ENCODE assay signal across 8 mouse cellular contexts in genomic region chr6:83078324-83078858, GRCm38 (mm10). TPM values are rescaled to one million over a fixed set of nuclear protein-coding genes. Genes with fewer than 3 reads are reported as not detected.
DNase-seq lines count a peak whose midpoint lies in the region; ATAC-seq and TF ChIP-seq lines count a peak whose summit lies in the region.

No protein-coding gene starts in this region.

- ATAC-seq in forebrain, embryonic 12.5 days (ENCODE audit: low FRiP score), result peak; percentile 93
- peak; percentile 92 for ATAC-seq in heart, postnatal 0 days (ENCODE audit: insufficient read depth, low read depth)
- peak; percentile 92 for ATAC-seq in liver, embryonic 16.5 days (ENCODE audit: low read depth)
- peak; percentile 92 for ATAC-seq in neural tube, embryonic 13.5 days (ENCODE audit: low read depth)

- H3K9ac ChIP-seq in CH12.LX (ENCODE audit: insufficient read depth, low read depth), result peak overlapping the region; percentile 59
- H3K9ac ChIP-seq in forebrain, embryonic 12.5 days, result peak overlapping the region; percentile 81
- H3K9ac ChIP-seq in heart, postnatal 0 days (replicated peaks; ENCODE audit: low read depth, low read length), result peak overlapping the region; percentile 82
- peak overlapping the region; percentile 92 for H3K9ac ChIP-seq in liver, embryonic 16.5 days (ENCODE audit: low read depth, low read length)
- peak overlapping the region; percentile 83 for H3K9ac ChIP-seq in neural tube, embryonic 13.5 days

- peak; percentile 55 for TF ChIP-seq RAD21 in CH12.LX (IDR thresholded peaks at IDR 0.05; ENCODE audit: low read depth, low read length)

- H3K4me3 ChIP-seq in CH12.LX (replicated peaks in 1 of 3; ENCODE audit: low read depth in 2 of 3, low read length in 2 of 3, poor library complexity in 1 of 3), result peak overlapping the region; percentile 84 to 89 (median 84)
- H3K4me3 ChIP-seq in forebrain, embryonic 12.5 days (replicated peaks), result peak overlapping the region; percentile 77
- peak overlapping the region; percentile 87 for H3K4me3 ChIP-seq in heart, postnatal 0 days (ENCODE audit: low read depth, low read length)
- H3K4me3 ChIP-seq in liver, embryonic 16.5 days (ENCODE audit: low read depth, low read length), result peak overlapping the region; percentile 87
- peak overlapping the region; percentile 73 for H3K4me3 ChIP-seq in neural tube, embryonic 13.5 days
- peak overlapping the region; percentile 97 for H3K4me3 ChIP-seq in testis, adult 2 months (ENCODE audit: control insufficient read depth, low read depth, low read length)

- peak; percentile 97 for DNase-seq in CH12.LX (ENCODE audit: extremely low read depth)
- DNase-seq in c-Kit-positive CD71-positive TER-119-negative erythroid progenitor cells, embryonic 14.5 days (ENCODE audit: low read depth), result peak; percentile 98
- peak; percentile 94 for DNase-seq in heart, postnatal 0 days (ENCODE audit: low spot score)
- DNase-seq in kidney, postnatal 4 days, result peak; percentile 100

- TF ChIP-seq EP300 in CH12.LX (IDR thresholded peaks at IDR 0.05; ENCODE audit: low read length), result no peak
- no peak for TF ChIP-seq EP300 in heart, postnatal 0 days (IDR thresholded peaks at IDR 0.05; ENCODE audit: low read depth)

- no peaks in the 10 kb centered on the region for H3K79me2 ChIP-seq in CH12.LX (replicated peaks; ENCODE audit: control insufficient read depth, extremely low read depth, insufficient read depth, poor library complexity, severe bottlenecking)

- peak in 1 of 2 experiments; percentile 82; a peak in 2 of 4 replicates for TF ChIP-seq CTCF in CH12.LX (conservative IDR thresholded peaks at IDR 0.05 in 1 of 2, IDR thresholded peaks at IDR 0.05 in 1 of 2; ENCODE audit: low read depth in 2 of 2, low read length in 2 of 2)
- peak; percentile 54 for TF ChIP-seq CTCF in heart, postnatal 0 days (IDR thresholded peaks at IDR 0.05; ENCODE audit: low read depth)
- TF ChIP-seq CTCF in testis, adult 2 months (IDR thresholded peaks at IDR 0.05; ENCODE audit: control insufficient read depth, insufficient read depth, insufficient replicate concordance, low read depth, low read length), result 0 out of 2 replicates have a peak, but pooled peaks have one; percentile 7

- peak; percentile 66 for TF ChIP-seq POLR2A in CH12.LX (IDR thresholded peaks at IDR 0.05; ENCODE audit: low read depth, low read length)
- TF ChIP-seq POLR2A in testis, adult 2 months (IDR thresholded peaks at IDR 0.05; ENCODE audit: control insufficient read depth, low read depth, low read length), result peak; percentile 53; the same call in 1 of the 2 replicates

- H3K4me1 ChIP-seq in CH12.LX (ENCODE audit: control insufficient read depth in 1 of 2, insufficient read depth in 2 of 2), result peaks cover 3 to 19% of the 10 kb centered on the region in 2 experiments; a peak in 3 of 4 replicates
- peaks cover 20% of the 10 kb centered on the region for H3K4me1 ChIP-seq in forebrain, embryonic 12.5 days
- H3K4me1 ChIP-seq in heart, postnatal 0 days (ENCODE audit: control insufficient read depth, insufficient read depth), result 0 out of 2 replicates have a peak, but pooled peaks cover 4% of the 10 kb centered on the region
- peaks cover 11% of the 10 kb centered on the region for H3K4me1 ChIP-seq in liver, embryonic 16.5 days (ENCODE audit: control insufficient read depth, low read depth, low read length)
- H3K4me1 ChIP-seq in neural tube, embryonic 13.5 days (replicated peaks), result peaks cover 25% of the 10 kb centered on the region
- H3K4me1 ChIP-seq in testis, adult 2 months (ENCODE audit: control insufficient read depth, insufficient read depth, low read length), result peaks cover 7% of the 10 kb centered on the region

- peak overlapping the region; percentile 87 for H3K27ac ChIP-seq in CH12.LX (ENCODE audit: insufficient read depth, low read depth)
- H3K27ac ChIP-seq in forebrain, embryonic 12.5 days, result peak overlapping the region; percentile 88
- peak overlapping the region; percentile 80 for H3K27ac ChIP-seq in heart, postnatal 0 days (ENCODE audit: low read depth)
- H3K27ac ChIP-seq in liver, embryonic 16.5 days (ENCODE audit: low read length), result peak overlapping the region; percentile 83
- H3K27ac ChIP-seq in neural tube, embryonic 13.5 days (replicated peaks), result peak overlapping the region; percentile 95
- H3K27ac ChIP-seq in testis, adult 2 months (ENCODE audit: control insufficient read depth, insufficient read depth, low read depth, low read length), result peak overlapping the region; percentile 99

- H3K27me3 ChIP-seq in CH12.LX (replicated peaks), result peaks cover 3% of the 10 kb centered on the region
- H3K27me3 ChIP-seq in forebrain, embryonic 12.5 days, result peaks cover 56% of the 10 kb centered on the region
- H3K27me3 ChIP-seq in heart, postnatal 0 days (ENCODE audit: control insufficient read depth, insufficient read depth, low read length), result peaks cover 49% of the 10 kb centered on the region
- peaks cover 40% of the 10 kb centered on the region for H3K27me3 ChIP-seq in liver, embryonic 16.5 days (ENCODE audit: control insufficient read depth, insufficient read depth, low read depth, low read length)
- H3K27me3 ChIP-seq in neural tube, embryonic 13.5 days, result peaks cover 56% of the 10 kb centered on the region
- H3K27me3 ChIP-seq in testis, adult 2 months (ENCODE audit: control insufficient read depth, insufficient read depth, low read length), result no peaks in the 10 kb centered on the region

- no peaks in the 10 kb centered on the region for H3K9me3 ChIP-seq in CH12.LX (replicated peaks; ENCODE audit: low read length)
- H3K9me3 ChIP-seq in forebrain, embryonic 12.5 days, result no peaks in the 10 kb centered on the region
- H3K9me3 ChIP-seq in heart, postnatal 0 days (replicated peaks; ENCODE audit: control insufficient read depth, low read length), result no peaks in the 10 kb centered on the region
- H3K9me3 ChIP-seq in liver, embryonic 16.5 days (replicated peaks; ENCODE audit: control insufficient read depth, low read length), result no peaks in the 10 kb centered on the region
- no peaks in the 10 kb centered on the region for H3K9me3 ChIP-seq in neural tube, embryonic 13.5 days

- in situ Hi-C loops in CH12.LX (cut with MboI; ENCODE audit: low pct_ligation_motif_present, low pct_unique_long_range_greater_than_20kb, low sequenced_read_pairs), result no loop called here

- under 1% methylated on average over 46 of the region's 46 CpGs for WGBS in forebrain, embryonic 12.5 days
- under 1% methylated on average over 45 of the region's 46 CpGs for WGBS in heart, postnatal 0 days
- WGBS in liver, embryonic 16.5 days (ENCODE audit: insufficient replicate concordance), result under 1% methylated on average over 46 of the region's 46 CpGs
- under 1% methylated on average over 46 of the region's 46 CpGs for whole genome bisulfite sequencing in neural tube, embryonic 13.5 days

- dilution Hi-C loops in CH12.LX (cut with MboI; ENCODE audit: extremely low pct_ligation_motif_present, extremely low pct_unique_long_range_greater_than_20kb, low sequenced_read_pairs), result no loop called here

- H3K4me2 ChIP-seq in CH12.LX (ENCODE audit: insufficient read depth, low read depth, poor library complexity, severe bottlenecking), result peak overlapping the region; percentile 68
- H3K4me2 ChIP-seq in forebrain, embryonic 12.5 days, result peak overlapping the region; percentile 98
- peak overlapping the region; percentile 100 for H3K4me2 ChIP-seq in heart, postnatal 0 days (ENCODE audit: low read depth, low read length)
- peak overlapping the region; percentile 98 for H3K4me2 ChIP-seq in liver, embryonic 16.5 days (ENCODE audit: low read depth, low read length)
- peak overlapping the region; percentile 82 for H3K4me2 ChIP-seq in neural tube, embryonic 13.5 days

- peaks cover 11 to 34% of the 10 kb centered on the region in 2 experiments for H3K36me3 ChIP-seq in CH12.LX (replicated peaks in 1 of 2; ENCODE audit: control insufficient read depth in 1 of 2, insufficient read depth in 1 of 2, low read length in 1 of 2)
- peaks cover 30% of the 10 kb centered on the region for H3K36me3 ChIP-seq in forebrain, embryonic 12.5 days (replicated peaks)
- peaks cover 28% of the 10 kb centered on the region; the same call in 1 of the 2 replicates for H3K36me3 ChIP-seq in heart, postnatal 0 days (replicated peaks; ENCODE audit: control insufficient read depth, insufficient read depth, low read length)
- peaks cover 2% of the 10 kb centered on the region; the same call in 1 of the 2 replicates for H3K36me3 ChIP-seq in liver, embryonic 16.5 days (ENCODE audit: control insufficient read depth, insufficient read depth)
- H3K36me3 ChIP-seq in neural tube, embryonic 13.5 days, result peaks cover 22% of the 10 kb centered on the region
- H3K36me3 ChIP-seq in testis, adult 2 months (ENCODE audit: control insufficient read depth, insufficient read depth, low read length), result no peaks in the 10 kb centered on the region; the same call in 1 of the 2 replicates

RNA-seq across cellular contexts. Expression of gene Pcgf1, which starts 0.7 kb away (rescaled TPM):
- total RNA-seq in CH12.LX (2012; rRNA removed) (14.5 and 16.6 TPM in 2 replicates), CH12.LX (2014; rRNA removed) (12.5 and 13.7 TPM in 2 replicates)
- polyA plus RNA-seq in CH12.LX (2012; ENCODE audit: insufficient read length, low read depth), result 12.4 and 15.0 TPM in 2 replicates
- 36.3 and 37.0 TPM in 2 replicates for polyA plus RNA-seq in forebrain, embryonic 12.5 days (2016; fragmentation: Nextera tagmentation; extraction: Ambion mirVana)
- 12.1 and 14.8 TPM in 2 replicates for total RNA-seq in heart, postnatal 0 days (2014; rRNA removed; ENCODE audit: low replicate concordance)
- 13.2 and 14.7 TPM in 2 replicates for polyA plus RNA-seq in heart, postnatal 0 days (2015; fragmentation: Nextera tagmentation; extraction: Ambion mirVana)
- 15.6 and 17.1 TPM in 2 replicates for polyA plus RNA-seq in liver, embryonic 16.5 days (2015; fragmentation: Nextera tagmentation; extraction: Ambion mirVana)
- 55.2 and 55.4 TPM in 2 replicates for polyA plus RNA-seq in neural tube, embryonic 13.5 days (2015; fragmentation: Nextera tagmentation; extraction: Ambion mirVana)
- polyA plus RNA-seq in testis, adult 2 months (2012; rRNA removed), result 38.9 and 41.6 TPM in 2 replicates

RNA-seq across cellular contexts. Expression of gene Lbx2, which starts 7.8 kb away (rescaled TPM):
- total RNA-seq in CH12.LX (2012; rRNA removed) (0.80 TPM in 1 of 2 replicates, not detected in the other), CH12.LX (2014; rRNA removed) (0.86 TPM in 1 of 2 replicates, not detected in the other)
- 1.2 and 1.7 TPM in 2 replicates for polyA plus RNA-seq in CH12.LX (2012; ENCODE audit: insufficient read length, low read depth)
- 0.27 TPM in 1 of 2 replicates, not detected in the other for polyA plus RNA-seq in forebrain, embryonic 12.5 days (2016; fragmentation: Nextera tagmentation; extraction: Ambion mirVana)
- not detected in 2 replicates for total RNA-seq in heart, postnatal 0 days (2014; rRNA removed; ENCODE audit: low replicate concordance)
- 0.59 and 0.64 TPM in 2 replicates for polyA plus RNA-seq in heart, postnatal 0 days (2015; fragmentation: Nextera tagmentation; extraction: Ambion mirVana)
- polyA plus RNA-seq in liver, embryonic 16.5 days (2015; fragmentation: Nextera tagmentation; extraction: Ambion mirVana), result 0.25 and 0.48 TPM in 2 replicates
- not detected in 2 replicates for polyA plus RNA-seq in neural tube, embryonic 13.5 days (2015; fragmentation: Nextera tagmentation; extraction: Ambion mirVana)
- 0.25 and 1.1 TPM in 2 replicates for polyA plus RNA-seq in testis, adult 2 months (2012; rRNA removed)

RNA-seq across cellular contexts. Expression of gene Tlx2, which starts 8.3 kb away (rescaled TPM):
- total RNA-seq in CH12.LX (2012; rRNA removed), result not detected in 2 replicates
- total RNA-seq in CH12.LX (2014; rRNA removed), result not detected in 2 replicates
- not detected in 2 replicates for polyA plus RNA-seq in CH12.LX (2012; ENCODE audit: insufficient read length, low read depth)
- polyA plus RNA-seq in forebrain, embryonic 12.5 days (2016; fragmentation: Nextera tagmentation; extraction: Ambion mirVana), result not detected in 2 replicates
- total RNA-seq in heart, postnatal 0 days (2014; rRNA removed; ENCODE audit: low replicate concordance), result not detected in 2 replicates
- polyA plus RNA-seq in heart, postnatal 0 days (2015; fragmentation: Nextera tagmentation; extraction: Ambion mirVana), result not detected in 2 replicates
- not detected in 2 replicates for polyA plus RNA-seq in liver, embryonic 16.5 days (2015; fragmentation: Nextera tagmentation; extraction: Ambion mirVana)
- 13.3 and 16.1 TPM in 2 replicates for polyA plus RNA-seq in neural tube, embryonic 13.5 days (2015; fragmentation: Nextera tagmentation; extraction: Ambion mirVana)
- polyA plus RNA-seq in testis, adult 2 months (2012; rRNA removed), result 0.11 and 0.26 TPM in 2 replicates

RNA-seq across cellular contexts. Expression of gene Dqx1, which starts 20.7 kb away (rescaled TPM):
- total RNA-seq in CH12.LX (2012; rRNA removed) (2.2 and 2.7 TPM in 2 replicates), CH12.LX (2014; rRNA removed) (0.99 and 1.3 TPM in 2 replicates)
- polyA plus RNA-seq in CH12.LX (2012; ENCODE audit: insufficient read length, low read depth), result 2.9 and 3.5 TPM in 2 replicates
- polyA plus RNA-seq in forebrain, embryonic 12.5 days (2016; fragmentation: Nextera tagmentation; extraction: Ambion mirVana), result 0.63 and 0.88 TPM in 2 replicates
- total RNA-seq in heart, postnatal 0 days (2014; rRNA removed; ENCODE audit: low replicate concordance), result not detected in 2 replicates
- polyA plus RNA-seq in heart, postnatal 0 days (2015; fragmentation: Nextera tagmentation; extraction: Ambion mirVana), result 0.08 and 0.32 TPM in 2 replicates
- 9.0 and 9.3 TPM in 2 replicates for polyA plus RNA-seq in liver, embryonic 16.5 days (2015; fragmentation: Nextera tagmentation; extraction: Ambion mirVana)
- polyA plus RNA-seq in neural tube, embryonic 13.5 days (2015; fragmentation: Nextera tagmentation; extraction: Ambion mirVana), result 0.77 and 1.0 TPM in 2 replicates
- 0.84 and 0.85 TPM in 2 replicates for polyA plus RNA-seq in testis, adult 2 months (2012; rRNA removed)

RNA-seq across cellular contexts. Expression of gene Ccdc142, which starts 23.0 kb away (rescaled TPM):
- total RNA-seq in CH12.LX (2012; rRNA removed) (3.1 and 3.2 TPM in 2 replicates), CH12.LX (2014; rRNA removed) (0.38 and 0.59 TPM in 2 replicates)
- polyA plus RNA-seq in CH12.LX (2012; ENCODE audit: insufficient read length, low read depth), result 1.1 and 1.7 TPM in 2 replicates
- polyA plus RNA-seq in forebrain, embryonic 12.5 days (2016; fragmentation: Nextera tagmentation; extraction: Ambion mirVana), result 2.6 and 3.4 TPM in 2 replicates
- 0.11 and 0.97 TPM in 2 replicates for total RNA-seq in heart, postnatal 0 days (2014; rRNA removed; ENCODE audit: low replicate concordance)
- polyA plus RNA-seq in heart, postnatal 0 days (2015; fragmentation: Nextera tagmentation; extraction: Ambion mirVana), result 1.1 and 1.6 TPM in 2 replicates
- 0.59 and 1.1 TPM in 2 replicates for polyA plus RNA-seq in liver, embryonic 16.5 days (2015; fragmentation: Nextera tagmentation; extraction: Ambion mirVana)
- 3.2 and 4.9 TPM in 2 replicates for polyA plus RNA-seq in neural tube, embryonic 13.5 days (2015; fragmentation: Nextera tagmentation; extraction: Ambion mirVana)
- 4.0 and 5.7 TPM in 2 replicates for polyA plus RNA-seq in testis, adult 2 months (2012; rRNA removed)

Comparison
In these comparisons a context has a peak if more than half of its experiments do, and no peak if none do; other contexts are left out.
1. Peak in every context shown above with its lines: DNase-seq, ATAC-seq, H3K4me3 ChIP-seq and H3K27ac ChIP-seq.
2. RNA of gene Tlx2, which starts 8.3 kb away (polyA plus RNA-seq): 13.3 to 16.1 TPM in neural tube, embryonic 13.5 days; 0.11 to 0.26 TPM in testis, adult 2 months, not detected in forebrain, embryonic 12.5 days, not detected in heart, postnatal 0 days, not detected in liver, embryonic 16.5 days and not detected in CH12.LX; every median in the first group is over 10 times any median in the second.